Mouse (Mus musculus): Measurements from ENCODE around the gene Faim2.

Faim2 gene

GRCm38 (mm10) chr15:99505324-99506095 is 22.5 kb downstream of the Faim2 start:
- no peak for DNase-seq (ENCODE audit: low spot score)

- no peak for DNase-seq (ENCODE audit: low spot score)
Measured at GRCm38 (mm10) chr15:99503256-99503655, 24.7 kb downstream of the Faim2 start.

- no peak for DNase-seq (ENCODE audit: low spot score)
Measured at GRCm38 (mm10) chr15:99502311-99502831, 25.6 kb downstream of the Faim2 start.

- DNase-seq (ENCODE audit: low spot score) = no peak
Measured at GRCm38 (mm10) chr15:99501292-99502260, 26.4 kb downstream of the Faim2 start.

GRCm38 (mm10) chr15:99500320-99500719 is 27.6 kb downstream of the Faim2 start:
- no peak for DNase-seq (ENCODE audit: low spot score)

- no peak for DNase-seq (ENCODE audit: low spot score)
Measured at GRCm38 (mm10) chr15:99499726-99500125, 28.2 kb downstream of the Faim2 start.

- no peak for DNase-seq (ENCODE audit: low spot score)
Measured at GRCm38 (mm10) chr15:99498781-99499180, 29.2 kb downstream of the Faim2 start.

- DNase-seq (ENCODE audit: low spot score) = no peak
Measured at GRCm38 (mm10) chr15:99498356-99498755, 29.6 kb downstream of the Faim2 start.

GRCm38 (mm10) chr15:99497527-99498242 is 30.3 kb downstream of the Faim2 start:
- DNase-seq (ENCODE audit: low spot score) = no peak

- DNase-seq (ENCODE audit: low spot score) = no peak
Measured at GRCm38 (mm10) chr15:99497061-99497460, 30.9 kb downstream of the Faim2 start.

- no peak for DNase-seq (ENCODE audit: low spot score)
Measured at GRCm38 (mm10) chr15:99484745-99485144, 43.2 kb downstream of the Faim2 start.

- no peak for DNase-seq (ENCODE audit: low spot score)
Measured at GRCm38 (mm10) chr15:99475814-99476213, 52.2 kb downstream of the Faim2 start.

- peak; percentile 87 for DNase-seq (ENCODE audit: low spot score)
Measured at GRCm38 (mm10) chr15:99474576-99474926, 53.4 kb downstream of the Faim2 start, which contains the start of gene Bcdin3d. Gene Bcdin3d, minus strand, starts transcription at chr15:99474730.

GRCm38 (mm10) chr15:99473801-99474575 is 54.0 kb downstream of the Faim2 start:
- no peak for DNase-seq (ENCODE audit: low spot score)

- no peak for DNase-seq (ENCODE audit: low spot score)
Measured at GRCm38 (mm10) chr15:99472972-99473371, 55.0 kb downstream of the Faim2 start.

GRCm38 (mm10) chr15:99471677-99472063 is 56.3 kb downstream of the Faim2 start:
- peak; percentile 43 for DNase-seq (ENCODE audit: low spot score)

GRCm38 (mm10) chr15:99470971-99471676 is 56.8 kb downstream of the Faim2 start:
- peak; percentile 52 for DNase-seq (ENCODE audit: low spot score)

GRCm38 (mm10) chr15:99470224-99470761 is 57.7 kb downstream of the Faim2 start:
- DNase-seq (ENCODE audit: low spot score) = no peak

- no peak for DNase-seq (ENCODE audit: low spot score)
Measured at GRCm38 (mm10) chr15:99469736-99470135, 58.2 kb downstream of the Faim2 start.

- DNase-seq (ENCODE audit: low spot score) = peak; percentile 80
Measured at GRCm38 (mm10) chr15:99469067-99469466, 58.9 kb downstream of the Faim2 start.
